Mouse (Mus musculus) common myeloid progenitor, adult 5-6 weeks (primary cell): ENCODE measurements around the gene Tnpo1. TPM values are rescaled to one million over a fixed set of nuclear protein-coding genes. Genes with fewer than 3 reads are reported as not detected.

Source experiments
- ATAC-seq: replicated peaks from 2 replicates; pipeline ENCODE4 v1.8.0; 2016; ENCODE audit warnings: low read depth, mild to moderate bottlenecking, moderate TSS enrichment, inconsistent platforms; ENCODE audit not compliant: poor library complexity, severe bottlenecking
- total RNA-seq: library from RNA; stranded (forward); fragments of 200-1000, 187-1606 nt; gene quantifications from 2 replicates; pipeline ENCODE4 v1.2.3, GENCODE M21; 2017

Gene Tnpo1
- total RNA-seq: 133 and 147 TPM in 2 replicates

DNA sequence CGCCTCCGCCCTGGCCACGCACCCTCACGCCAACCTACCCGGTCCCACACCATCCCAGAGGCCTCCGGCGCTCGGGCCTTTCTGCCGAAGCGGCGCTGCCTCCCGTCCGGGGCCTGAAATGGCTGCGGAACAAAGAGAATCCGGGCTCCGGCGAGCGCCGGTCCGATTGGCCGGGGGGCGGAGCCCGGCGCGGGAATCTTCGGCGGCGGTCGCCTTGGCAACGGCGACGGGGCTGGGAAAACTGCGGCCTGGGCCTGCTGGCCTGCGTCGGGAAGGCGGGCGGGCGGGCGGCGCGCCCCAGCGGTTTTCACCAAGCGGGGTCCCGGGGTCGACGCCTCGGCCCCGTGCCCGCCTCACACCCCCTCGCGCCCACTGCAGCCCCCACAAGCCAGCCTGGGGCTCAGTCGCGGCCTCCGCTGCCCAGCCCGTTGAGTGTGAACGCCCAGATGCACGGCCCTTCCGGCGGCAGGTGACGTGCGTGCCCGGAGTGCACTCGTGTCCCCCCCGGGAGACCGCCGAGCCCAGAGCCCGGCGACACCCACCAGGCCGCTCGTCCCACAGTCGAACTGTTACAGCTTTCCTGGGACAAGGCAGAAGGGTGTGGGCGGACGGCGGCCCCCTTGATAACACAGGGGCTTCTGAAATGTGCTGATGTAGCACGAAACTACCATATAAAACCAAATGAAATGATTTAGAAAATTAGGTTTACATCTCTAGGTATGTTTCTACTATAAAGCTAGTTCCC lies at the start of gene Tnpo1:
Gene Tnpo1, minus strand, starts transcription at position 172 of the 745 bp plus-strand sequence.
- ATAC-seq: peak; percentile 77

DNA sequence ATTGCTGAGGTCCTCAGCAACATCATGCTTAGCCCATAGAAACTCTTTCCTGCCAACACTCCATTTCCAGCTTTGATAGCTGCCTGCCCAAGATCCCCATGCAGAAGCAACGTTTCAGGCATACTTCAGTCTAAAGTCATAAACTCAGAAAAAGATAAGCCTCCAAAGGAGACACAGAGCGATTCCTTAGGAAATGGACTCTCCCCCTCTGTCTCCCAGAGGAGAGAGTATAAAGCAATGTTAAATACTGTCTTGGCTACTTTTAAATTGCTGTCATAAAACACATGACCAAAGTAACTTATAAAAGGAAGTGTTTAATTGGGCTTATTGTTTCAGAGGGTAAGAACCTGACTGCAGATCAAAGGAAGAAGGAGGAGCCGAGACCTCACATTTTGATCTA lies 45.9 kb upstream of the Tnpo1 start:
- no peak for ATAC-seq

DNA sequence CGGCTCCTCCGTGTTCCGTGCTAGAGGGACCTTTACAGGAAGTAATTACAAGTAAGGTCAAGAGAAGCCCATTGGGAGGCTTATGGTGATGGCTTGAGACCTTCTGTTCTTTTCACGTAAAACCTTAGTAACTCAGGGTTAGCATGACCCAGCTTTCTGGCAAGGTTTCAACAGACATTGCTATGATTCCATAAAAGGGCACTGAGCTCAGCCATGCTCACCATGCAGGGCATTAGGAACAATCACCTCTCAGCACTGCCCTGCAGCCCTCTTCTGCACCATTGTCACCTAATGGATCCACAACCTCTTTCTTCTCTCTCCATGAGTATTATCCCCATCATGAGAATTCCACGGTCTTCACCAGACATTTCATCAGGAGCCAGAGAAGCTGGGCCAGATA lies 45.5 kb upstream of the Tnpo1 start:
- no peak for ATAC-seq

DNA sequence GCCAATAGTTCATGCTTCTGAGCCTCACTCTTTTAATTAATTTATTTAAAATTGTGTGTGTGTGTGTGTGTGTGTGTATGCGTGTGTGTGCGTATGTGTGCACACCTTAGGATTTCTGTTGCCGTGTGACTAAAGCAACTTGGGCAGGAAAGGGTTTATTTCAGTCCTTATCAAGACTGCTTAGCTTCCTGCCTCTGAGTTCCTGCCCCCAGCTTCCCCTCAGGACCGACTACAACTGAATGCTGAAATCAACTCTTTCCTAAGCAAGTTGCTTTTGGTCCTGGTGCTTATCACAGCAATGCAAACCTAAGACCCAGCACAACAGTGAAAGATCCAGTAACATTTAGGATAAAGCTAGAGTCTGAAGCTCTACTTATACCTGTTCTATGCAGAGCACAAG lies 42.3 kb upstream of the Tnpo1 start:
- ATAC-seq: peak; percentile 74

DNA sequence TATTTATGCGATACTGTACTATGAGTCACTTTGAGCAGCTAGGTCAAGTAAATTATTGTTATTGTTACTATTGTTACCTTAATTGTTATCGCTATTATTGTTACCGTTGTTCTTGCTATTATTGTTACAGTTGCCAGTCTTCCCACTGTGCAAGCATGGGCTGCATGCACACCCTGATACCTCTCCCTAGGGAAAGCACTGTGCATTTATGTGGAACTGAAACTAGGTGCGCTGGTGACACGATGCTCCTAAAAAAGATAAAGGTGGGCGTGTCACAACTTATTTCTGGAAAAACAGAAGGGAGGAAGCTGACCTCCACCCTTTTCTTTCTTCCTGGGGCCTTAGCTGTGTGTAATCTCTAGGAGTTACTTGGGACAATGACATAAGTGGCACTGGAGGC lies 41.8 kb upstream of the Tnpo1 start:
- ATAC-seq: 0 out of 2 replicates have a peak, but pooled peaks have one; percentile 10

DNA sequence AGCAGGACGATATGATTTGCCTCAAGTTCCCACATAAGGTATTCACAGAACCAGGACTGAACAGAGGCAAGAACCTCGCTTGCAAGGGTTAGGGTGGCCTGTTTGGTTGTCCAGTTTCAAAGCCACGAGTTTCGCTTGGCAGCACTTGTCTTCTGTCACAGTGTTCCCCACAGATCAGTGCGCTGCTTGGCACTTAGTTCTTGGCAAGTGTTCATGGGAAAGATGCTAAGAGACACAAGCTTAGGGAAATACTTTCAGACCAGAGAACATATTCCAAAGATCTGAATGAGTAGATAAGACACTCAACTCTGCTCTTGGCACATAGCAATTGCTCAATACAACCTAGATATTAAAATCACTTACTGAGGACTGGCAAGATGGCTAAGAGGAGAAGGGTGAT lies 40.4 kb upstream of the Tnpo1 start:
- no peak for ATAC-seq

DNA sequence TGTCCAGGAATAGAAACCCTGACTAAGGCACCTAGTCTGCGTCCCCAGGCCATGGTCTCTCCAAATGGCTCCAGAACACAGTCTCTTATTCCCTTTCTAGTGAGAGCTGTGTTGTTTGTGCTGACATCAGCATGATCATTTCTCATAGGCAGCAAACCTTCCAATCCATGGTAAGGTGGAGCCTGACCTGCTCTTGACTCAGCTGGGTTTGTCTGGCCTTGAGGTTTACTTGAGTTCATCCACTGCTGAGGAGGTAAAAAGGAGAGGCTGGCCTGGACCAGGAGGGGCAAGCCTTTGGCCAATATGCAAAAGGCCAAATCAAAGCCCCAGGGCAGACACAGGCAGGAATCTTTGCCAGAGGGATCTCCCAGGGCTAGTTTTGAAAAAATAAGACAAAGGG lies 37.4 kb upstream of the Tnpo1 start:
- no peak for ATAC-seq

DNA sequence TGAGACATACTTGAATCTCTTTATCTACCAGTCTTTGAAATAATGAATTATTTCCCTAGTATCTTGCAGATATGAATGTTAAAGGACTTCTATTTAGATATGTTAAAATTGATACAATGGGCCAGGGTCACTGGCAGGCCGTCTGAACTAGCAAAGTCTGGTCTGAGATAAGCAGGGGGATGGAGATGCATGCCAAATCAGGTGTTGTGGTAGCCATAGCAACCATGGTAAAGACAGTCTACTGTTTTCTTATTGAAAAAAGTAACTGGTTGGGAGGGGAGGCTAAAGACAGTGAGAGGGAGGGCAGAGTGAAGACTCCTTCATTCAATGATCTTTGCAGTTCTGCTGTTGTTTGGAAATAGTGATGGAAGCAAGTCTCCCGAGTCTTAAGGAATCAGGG lies 32.0 kb upstream of the Tnpo1 start:
- no peak for ATAC-seq

DNA sequence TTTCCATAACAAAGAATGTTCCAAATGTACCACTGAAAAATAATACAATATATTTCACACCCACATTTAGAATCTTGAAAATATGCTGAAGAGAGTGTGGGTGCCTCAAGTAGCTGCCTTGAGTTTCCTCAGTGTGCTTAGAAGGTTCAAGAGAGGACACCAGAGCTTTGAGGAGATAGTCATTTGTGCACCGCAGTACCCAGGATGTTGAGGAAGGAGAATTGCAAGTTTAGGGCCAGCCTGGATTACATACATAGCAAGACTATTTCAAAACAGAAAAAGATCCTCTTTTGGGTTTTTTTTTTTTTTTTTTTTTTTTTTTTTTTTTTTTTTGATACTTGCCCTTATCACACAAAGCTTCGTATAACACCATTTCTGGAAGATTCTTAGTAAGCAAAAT lies 30.0 kb upstream of the Tnpo1 start:
- no peak for ATAC-seq

DNA sequence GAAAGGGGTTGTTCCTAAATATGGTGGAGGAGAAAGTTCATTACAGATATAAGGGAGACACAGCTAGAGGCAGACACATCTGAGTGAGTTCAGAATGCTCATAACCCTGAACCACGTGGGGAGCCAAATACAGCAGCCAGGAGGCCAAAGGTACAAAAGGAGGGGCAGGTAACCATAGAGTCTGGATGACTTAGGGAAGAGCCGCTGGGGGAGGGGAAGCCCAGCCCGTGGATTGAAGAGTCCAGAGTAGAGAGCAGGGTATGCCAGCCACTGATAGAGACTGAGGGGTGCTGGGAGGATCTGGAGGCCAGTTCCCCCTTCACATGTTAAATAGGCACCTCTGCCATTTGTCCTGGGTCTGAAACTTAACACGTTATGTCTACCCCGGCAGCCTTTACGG lies 29.5 kb upstream of the Tnpo1 start:
- ATAC-seq: no peak

DNA sequence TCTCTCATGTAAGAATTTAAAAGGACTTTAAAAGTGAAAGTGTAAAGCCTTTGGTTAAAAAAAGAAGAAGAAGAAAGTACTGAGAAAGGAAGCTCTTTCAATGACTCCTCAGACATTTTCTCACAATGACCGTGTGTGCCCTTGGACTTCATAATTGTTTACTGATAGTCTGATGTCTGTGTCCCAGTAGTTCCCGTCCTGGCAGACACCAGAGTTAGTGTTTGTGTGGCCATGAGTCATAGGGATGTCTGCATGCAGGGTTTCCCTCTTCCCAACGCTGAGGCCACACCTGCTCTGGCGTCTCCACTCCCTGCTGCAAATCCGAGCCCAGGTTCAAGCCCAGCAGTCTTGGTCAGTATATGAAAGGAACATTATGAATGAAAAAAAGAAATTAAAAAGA lies 29.0 kb upstream of the Tnpo1 start:
- ATAC-seq: no peak; the same call in 1 of the 2 replicates

DNA sequence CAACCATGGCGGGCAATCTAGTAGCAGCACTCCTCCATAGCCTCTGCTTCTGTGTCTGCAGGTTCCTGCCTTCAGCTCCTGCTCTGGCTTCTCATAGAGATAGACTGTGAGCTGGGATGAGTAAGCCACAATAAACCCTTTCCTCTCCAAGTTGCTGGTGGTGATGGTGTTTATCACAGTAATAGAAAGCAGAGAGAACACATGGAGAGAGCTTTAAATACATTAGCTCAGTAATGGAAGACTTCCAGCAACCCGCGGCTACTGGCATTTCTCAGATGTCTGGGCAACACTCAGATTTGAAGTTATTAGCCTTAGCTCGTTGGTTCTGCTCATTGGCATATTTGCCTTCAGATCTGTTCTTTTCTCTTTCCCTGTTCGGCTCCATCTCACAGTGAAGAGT lies 27.6 kb upstream of the Tnpo1 start:
- ATAC-seq: no peak

DNA sequence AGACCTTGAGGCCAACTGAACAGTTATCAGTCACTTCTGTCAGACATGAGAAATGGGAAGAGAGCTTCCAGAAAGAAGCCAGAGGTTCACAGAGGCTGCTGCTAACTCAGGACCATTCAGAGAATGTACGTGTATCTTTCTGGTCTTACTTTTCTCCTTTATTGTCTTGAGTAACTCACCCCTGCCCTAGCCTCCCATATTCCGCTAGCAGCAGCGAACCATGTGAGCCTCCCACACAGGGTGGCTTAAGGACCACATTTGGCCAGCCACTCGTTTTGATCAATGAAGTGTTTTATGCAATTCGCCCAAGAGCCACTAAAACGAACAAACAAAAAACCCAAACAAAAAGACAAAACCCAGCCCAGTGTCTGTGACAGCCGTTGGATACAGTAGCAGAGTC lies 25.8 kb upstream of the Tnpo1 start:
- ATAC-seq: no peak

DNA sequence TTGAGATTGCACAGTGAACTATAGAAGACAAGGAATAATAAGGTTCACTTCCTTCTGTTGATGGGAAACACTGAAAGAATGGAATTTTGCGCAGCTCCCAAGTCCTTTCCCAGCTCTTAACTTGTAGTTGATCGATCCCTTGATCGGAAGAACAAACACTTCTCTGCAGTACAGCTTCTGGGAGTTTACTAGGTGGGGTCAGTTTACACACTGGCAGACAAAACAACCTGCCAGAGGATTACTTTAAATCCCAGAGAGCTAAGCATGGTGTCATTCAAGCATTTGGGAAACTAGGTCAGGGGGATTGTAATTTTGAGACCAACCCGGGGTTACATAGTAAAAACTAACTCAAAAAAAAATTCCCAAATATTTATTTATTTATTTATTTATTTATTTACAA lies 22.0 kb upstream of the Tnpo1 start:
- ATAC-seq: no peak

DNA sequence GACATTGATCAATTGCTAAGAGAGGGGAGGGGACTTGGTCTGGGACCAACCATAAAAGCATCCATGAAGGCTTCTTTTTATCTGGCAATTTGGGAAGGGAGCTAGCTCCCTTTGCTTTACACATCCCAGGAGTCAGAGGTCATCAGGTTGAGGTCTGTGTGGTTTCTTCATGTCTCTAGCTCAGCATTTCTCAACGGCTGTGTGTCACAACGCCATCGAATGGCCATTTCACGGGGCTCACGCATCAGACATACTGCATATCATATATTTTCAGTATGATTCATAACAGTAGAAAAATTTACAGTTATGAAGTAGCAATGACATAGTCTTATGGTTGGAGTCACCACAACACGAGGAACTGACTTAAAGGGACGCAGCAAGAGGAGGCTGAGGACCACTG lies 20.2 kb upstream of the Tnpo1 start:
- ATAC-seq: no peak

DNA sequence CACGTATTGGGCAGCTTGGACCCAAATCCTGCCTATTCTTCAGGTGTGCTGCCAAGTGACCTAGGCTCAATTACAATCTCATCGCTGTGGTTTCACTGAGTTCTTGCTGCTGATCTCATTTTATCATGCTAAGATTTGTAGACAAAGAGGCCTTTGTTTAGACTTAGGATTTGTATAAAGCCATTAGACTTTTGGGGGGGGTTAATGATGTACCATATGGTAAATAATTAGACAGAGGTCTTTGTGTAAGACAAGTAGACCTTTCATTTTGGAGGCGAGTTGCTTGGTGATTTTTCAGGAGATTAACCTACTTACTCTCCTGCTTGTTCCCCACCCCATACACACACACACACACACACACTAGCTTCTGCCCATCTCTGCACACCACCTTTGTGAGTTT lies 19.7 kb upstream of the Tnpo1 start:
- no peak for ATAC-seq

DNA sequence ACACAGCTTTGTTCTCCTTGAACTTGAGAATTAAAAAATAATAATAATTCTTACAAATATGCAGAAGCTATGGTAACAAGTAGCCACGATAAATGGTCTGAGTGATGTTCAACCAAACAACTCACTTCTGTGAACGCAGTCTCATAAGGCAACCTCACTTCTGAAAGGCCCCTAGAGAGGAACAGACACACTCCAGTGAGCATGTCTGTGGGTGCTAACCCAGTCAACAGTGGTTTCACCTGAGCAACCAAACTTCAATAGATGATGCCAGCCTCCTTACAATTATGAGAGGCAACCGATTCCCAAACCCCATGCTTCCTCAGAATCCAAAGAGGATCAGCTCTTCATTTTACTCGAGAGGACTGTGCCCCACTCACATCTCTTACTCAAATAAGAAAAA lies 19.2 kb upstream of the Tnpo1 start:
- ATAC-seq: no peak

DNA sequence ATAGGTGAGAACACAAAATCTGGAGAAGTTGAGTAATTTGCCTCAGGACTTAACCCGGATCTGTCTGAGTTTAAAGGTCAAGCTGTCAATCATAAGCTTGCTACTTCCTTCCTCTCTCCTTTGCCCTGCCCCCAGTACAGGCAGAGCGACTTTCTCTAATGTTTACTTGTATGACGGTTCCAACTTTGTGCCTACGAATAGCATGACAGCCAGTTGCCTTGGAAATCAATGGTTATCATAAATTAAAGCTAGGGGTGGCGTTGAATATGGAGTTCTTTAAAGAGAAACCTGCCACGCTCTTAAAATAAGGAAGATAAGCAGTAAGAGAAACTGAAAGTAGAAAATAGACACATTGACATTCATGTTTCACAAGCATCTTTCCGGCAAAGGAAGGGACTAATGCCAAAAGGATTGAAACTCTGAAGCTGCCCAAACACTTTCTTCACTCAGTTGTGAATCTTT lies 18.5 kb upstream of the Tnpo1 start:
- peak; percentile 90 for ATAC-seq

DNA sequence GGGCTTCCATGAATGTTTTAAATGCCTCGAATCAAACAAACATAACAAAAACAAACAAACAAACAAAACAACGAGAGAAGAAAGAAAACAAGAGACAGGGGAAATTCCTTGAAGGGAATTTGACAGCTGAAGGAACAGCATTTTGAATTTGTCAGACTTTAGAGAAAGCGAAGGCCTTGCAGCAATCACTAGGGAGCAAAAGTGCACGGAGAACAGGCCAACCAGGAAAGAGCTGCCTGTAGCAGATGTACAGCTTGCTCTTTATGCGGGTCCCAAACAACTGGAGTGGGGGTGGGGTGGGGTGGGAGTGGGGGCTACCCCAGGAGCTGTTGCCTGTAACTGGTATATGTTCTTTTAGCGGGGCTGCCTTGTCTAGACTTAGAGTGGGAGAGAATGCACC lies 16.2 kb upstream of the Tnpo1 start:
- no peak for ATAC-seq

DNA sequence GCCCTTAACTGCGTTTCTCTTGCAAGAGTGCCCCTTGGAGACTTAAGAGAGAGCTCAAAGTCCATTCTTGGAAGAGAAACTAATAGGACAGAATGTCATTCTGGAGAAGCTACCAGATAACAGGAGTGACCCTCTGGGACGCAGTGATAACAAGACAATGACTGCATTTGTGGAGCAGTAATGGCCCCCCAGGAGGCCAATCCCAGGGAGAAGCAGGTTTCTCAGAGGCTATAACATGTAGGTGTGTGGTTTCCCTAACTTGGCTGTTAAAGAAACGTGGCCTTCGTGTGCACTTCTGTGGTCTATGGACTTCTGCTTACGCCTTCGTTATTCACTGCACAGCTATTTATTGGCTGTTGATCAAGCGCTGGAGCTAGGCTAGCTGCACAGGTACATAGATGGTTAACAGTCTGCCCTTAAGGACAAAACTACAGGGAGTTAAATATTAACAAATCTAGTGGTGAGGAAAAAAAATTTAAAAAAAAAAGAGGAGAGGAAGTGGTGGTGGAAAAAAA lies 15.7 kb upstream of the Tnpo1 start:
- ATAC-seq: no peak

DNA sequence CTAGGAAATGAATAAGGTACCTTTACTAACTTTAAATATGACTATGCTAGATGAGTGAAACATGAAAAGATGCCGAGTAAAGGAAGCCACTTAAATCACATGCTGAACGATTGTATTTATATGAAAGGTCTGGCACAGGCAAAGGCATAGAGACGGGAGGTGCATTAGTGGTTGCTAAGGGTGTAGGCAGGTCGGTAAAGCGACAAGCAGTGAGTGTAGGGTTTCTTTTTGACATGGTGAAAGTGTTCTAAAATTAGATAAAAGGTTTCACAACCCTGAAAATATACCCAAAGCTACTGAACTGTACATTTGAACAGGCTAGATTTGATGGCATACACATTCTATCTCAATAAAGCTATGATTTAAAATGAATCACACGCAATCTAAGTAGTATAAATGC lies 10.9 kb upstream of the Tnpo1 start:
- ATAC-seq: no peak

DNA sequence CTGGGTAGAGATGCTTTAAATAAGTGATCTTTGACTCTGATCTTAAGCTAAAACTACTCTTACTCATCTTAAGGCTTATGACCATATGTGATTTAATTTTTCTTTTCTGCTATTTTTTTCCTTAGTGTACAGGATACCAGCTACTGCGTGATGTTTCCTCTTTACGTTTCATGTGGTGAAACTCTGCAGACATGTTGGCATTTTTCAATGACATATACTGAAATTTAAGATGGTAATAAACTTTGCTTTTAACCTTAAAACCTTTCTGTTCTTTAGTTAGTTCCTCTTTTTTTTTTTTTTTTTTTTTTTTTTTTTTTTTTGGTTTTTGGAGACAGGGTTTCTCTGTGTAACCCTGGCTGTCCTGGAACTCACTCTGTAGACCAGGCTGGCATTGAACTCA lies 2.7 kb upstream of the Tnpo1 start:
- ATAC-seq: 0 out of 2 replicates have a peak, but pooled peaks have one; percentile 30
